Mouse (Mus musculus) bone marrow, adult 2 months (tissue): ENCODE measurements around the gene Tmem210.

Experiments
- CTCF ChIP-seq: fragments of 200-500 bp; IDR thresholded peaks from 2 replicates; pipeline ENCODE4 v1.5.1; 2011; ENCODE audit warnings: low read length, control low read depth; ENCODE audit not compliant: control insufficient read depth, insufficient read depth
- POLR2A ChIP-seq: fragments of 200-500 bp; IDR thresholded peaks from 2 replicates; pipeline ENCODE4 v1.6.1; 2011; ENCODE audit warnings: low read depth, mild to moderate bottlenecking, control low read depth, low read length, borderline replicate concordance; ENCODE audit not compliant: control insufficient read depth

- TF ChIP-seq POLR2A: no peak
- TF ChIP-seq CTCF: no peak
Measured at GRCm38 (mm10) chr2:25310969-25311368, 23.0 kb downstream of the Tmem210 start.
